Mouse (Mus musculus) ES-E14 (cell line): ENCODE measurements around the gene 3110082I17Rik. TPM values are rescaled to one million over a fixed set of nuclear protein-coding genes. Genes with fewer than 3 reads are reported as not detected.

ENCODE experiments used
- DNase-seq: peaks from one replicate; pipeline ENCODE4 v3.0.0-alpha.2; 2013; ENCODE audit warnings: low read depth, low spot score
- H3K27ac ChIP-seq: 2 replicates; pipeline ENCODE4 v1.5.1; 2012; ENCODE audit warnings: low read depth, mild to moderate bottlenecking, low read length, moderate library complexity, mixed read lengths; ENCODE audit not compliant: poor library complexity, insufficient read depth, severe bottlenecking
- H3K36me3 ChIP-seq: 2 replicates; pipeline ENCODE4 v1.6.1; 2012; ENCODE audit warnings: mild to moderate bottlenecking, low read length, moderate library complexity, mixed read lengths; ENCODE audit not compliant: control insufficient read depth, poor library complexity, insufficient read depth, severe bottlenecking
- H3K4me1 ChIP-seq, 2 experiments: fragments of 150-350 bp in 1 of 2; sonication (generic) in 1 of 2; 2 replicates each; pipeline ENCODE4 v1.6.1; 2012; ENCODE audit warnings: low read length in 2 of 2, mild to moderate bottlenecking in 1 of 2, mixed read lengths in 1 of 2; ENCODE audit not compliant: control insufficient read depth in 2 of 2, insufficient read depth in 2 of 2, poor library complexity in 1 of 2
- H3K4me3 ChIP-seq, 2 experiments: fragments of 150-350 bp in 1 of 2; sonication (generic) in 1 of 2; 2 replicates each; pipeline ENCODE4 v1.5.1; 2012; ENCODE audit warnings: low read length in 2 of 2, low read depth in 1 of 2, mild to moderate bottlenecking in 1 of 2, mixed read lengths in 1 of 2; ENCODE audit not compliant: insufficient read depth in 1 of 2, poor library complexity in 1 of 2, severe bottlenecking in 1 of 2
- H3K9ac ChIP-seq: 2 replicates; pipeline ENCODE4 v1.6.1; 2012; ENCODE audit warnings: low read depth, mild to moderate bottlenecking, low read length, mixed read lengths; ENCODE audit not compliant: poor library complexity, insufficient read depth, severe bottlenecking
- H3K9me3 ChIP-seq: fragments of 150-350 bp; sonication (generic); 2 replicates; pipeline ENCODE4 v1.6.1; 2012; ENCODE audit warnings: low read depth, mild to moderate bottlenecking, low read length; ENCODE audit not compliant: control insufficient read depth, insufficient read depth
- CHD2 ChIP-seq: IDR thresholded peaks from 2 replicates; pipeline ENCODE4 v1.6.1; 2014; ENCODE audit warnings: mild to moderate bottlenecking, low read depth, low read length, inconsistent platforms
- HCFC1 ChIP-seq: IDR thresholded peaks from 2 replicates; pipeline ENCODE4 v1.6.1; 2012; ENCODE audit warnings: low read length, inconsistent platforms, borderline replicate concordance; ENCODE audit not compliant: insufficient read depth
- MAFK ChIP-seq: IDR thresholded peaks from 2 replicates; pipeline ENCODE4 v1.6.1; 2014; ENCODE audit warnings: mild to moderate bottlenecking, low read depth, low read length, inconsistent platforms; ENCODE audit not compliant: insufficient read depth
- ZC3H11A ChIP-seq: IDR thresholded peaks from 2 replicates; pipeline ENCODE4 v1.6.1; 2012; ENCODE audit warnings: low read depth, mild to moderate bottlenecking, inconsistent platforms, low read length, borderline replicate concordance
- ZNF384 ChIP-seq: IDR thresholded peaks from 2 replicates; pipeline ENCODE4 v1.6.1; 2012; ENCODE audit warnings: low read depth, low read length, inconsistent platforms
- in situ Hi-C, 2 experiments: fragments of 600-800 bp; cut with MboI; formaldehyde crosslinking; loops; one replicate each; pipeline ENCODE4 v1.15.1; 2025; ENCODE audit warnings: low sequenced_read_pairs in 2 of 2, inconsistent platforms in 1 of 2; ENCODE audit not compliant: unreplicated experiment in 2 of 2
- total RNA-seq: library from RNA; depleted of rRNA; stranded (reverse); fragments of 300-350 nt; gene quantifications from 2 replicates; pipeline ENCODE4 v1.2.3, GENCODE M21; 2012

The 3110082I17Rik gene
- total RNA-seq, 1 experiment = 32.6 TPM

- no peak for TF ChIP-seq ZNF384
Observed at GRCm38 (mm10) chr5:139442962-139443361, 17.4 kb downstream of the 3110082I17Rik start.

GRCm38 (mm10) chr5:139442428-139442827 is 17.9 kb downstream of the 3110082I17Rik start:
- Histone ChIP-seq H3K4me3 (no peak overlapping the region), H3K27ac (no peak overlapping the region), H3K9me3 (no peaks in the 10 kb centered on the region), H3K4me1 (peaks cover 0 to 20% of the 10 kb centered on the region in 2 experiments; a peak in 2 of 4 replicates), H3K9ac (no peak overlapping the region), H3K36me3 (no peaks in the 10 kb centered on the region; the same call in 1 of the 2 replicates)
- no peak for DNase-seq
- TF ChIP-seq MAFK (no peak), ZNF384 (no peak), ZC3H11A (no peak), HCFC1 (no peak), CHD2 (no peak)
- in situ Hi-C loops = no loop called here

More at GRCm38 (mm10) chr5:139442962-139443361, 17.4 kb downstream of the 3110082I17Rik start:
- Histone ChIP-seq H3K9me3 (no peaks in the 10 kb centered on the region), H3K27ac (no peak overlapping the region), H3K9ac (no peak overlapping the region), H3K4me3 (no peak overlapping the region), H3K36me3 (no peaks in the 10 kb centered on the region; the same call in 1 of the 2 replicates), H3K4me1 (peaks cover 0 to 20% of the 10 kb centered on the region in 2 experiments; a peak in 2 of 4 replicates)
- in situ Hi-C loops = no loop called here
- no peak for DNase-seq

- DNase-seq = no peak
- H3K4me1 ChIP-seq = peaks cover 0 to 20% of the 10 kb centered on the region in 2 experiments; a peak in 2 of 4 replicates
- no peak overlapping the region for H3K27ac ChIP-seq
- no peak overlapping the region for H3K4me3 ChIP-seq
- TF ChIP-seq MAFK (no peak), ZC3H11A (no peak), HCFC1 (no peak), ZNF384 (no peak), CHD2 (no peak)
- H3K9me3 ChIP-seq = no peaks in the 10 kb centered on the region
- in situ Hi-C loops = no loop called here
- H3K36me3 ChIP-seq = no peaks in the 10 kb centered on the region; the same call in 1 of the 2 replicates
- no peak overlapping the region for H3K9ac ChIP-seq
Observed at GRCm38 (mm10) chr5:139441726-139442018, 18.7 kb downstream of the 3110082I17Rik start.

- H3K27ac ChIP-seq = no peak overlapping the region
Observed at GRCm38 (mm10) chr5:139440926-139441725, 19.2 kb downstream of the 3110082I17Rik start.

GRCm38 (mm10) chr5:139440451-139440850 is 19.9 kb downstream of the 3110082I17Rik start:
- in situ Hi-C loops = no loop called here
- no peak overlapping the region for H3K4me3 ChIP-seq
- H3K9me3 ChIP-seq = no peaks in the 10 kb centered on the region
- TF ChIP-seq ZNF384 = no peak
- TF ChIP-seq CHD2 = no peak
- TF ChIP-seq HCFC1 = no peak
- no peak for TF ChIP-seq ZC3H11A
- no peak for TF ChIP-seq MAFK
- H3K27ac ChIP-seq = peak overlapping the region; percentile 9; the same call in 1 of the 2 replicates
- H3K4me1 ChIP-seq = peaks cover 0 to 13% of the 10 kb centered on the region in 2 experiments; a peak in 2 of 4 replicates
- H3K36me3 ChIP-seq = peaks cover 2% of the 10 kb centered on the region; the same call in 1 of the 2 replicates
- no peak overlapping the region for H3K9ac ChIP-seq
- no peak for DNase-seq

More at GRCm38 (mm10) chr5:139440926-139441725, 19.2 kb downstream of the 3110082I17Rik start:
- Histone ChIP-seq H3K4me3 (no peak overlapping the region), H3K4me1 (peaks cover 0 to 19% of the 10 kb centered on the region in 2 experiments; a peak in 2 of 4 replicates), H3K9ac (no peak overlapping the region), H3K9me3 (no peaks in the 10 kb centered on the region), H3K36me3 (no peaks in the 10 kb centered on the region; the same call in 1 of the 2 replicates)
- in situ Hi-C loops = no loop called here
- no peak for DNase-seq
- TF ChIP-seq CHD2 = no peak
- no peak for TF ChIP-seq HCFC1
- TF ChIP-seq ZNF384 = no peak
- no peak for TF ChIP-seq MAFK
- no peak for TF ChIP-seq ZC3H11A
